Mouse (Mus musculus): Measurements from ENCODE around the gene Vrk1.

Vrk1 gene

GRCm38 (mm10) chr12:106010065-106010915 lies at the start of gene Vrk1:
Gene Vrk1, plus strand, starts transcription at chr12:106010228.
- CTCF ChIA-PET, result interaction anchor here (0.7 to 0.8 kb wide), 2 partner anchors 12 to 42 kb away, joined by 4 to 19 read pairs; no protein-coding TSS in a partner anchor

DNA sequence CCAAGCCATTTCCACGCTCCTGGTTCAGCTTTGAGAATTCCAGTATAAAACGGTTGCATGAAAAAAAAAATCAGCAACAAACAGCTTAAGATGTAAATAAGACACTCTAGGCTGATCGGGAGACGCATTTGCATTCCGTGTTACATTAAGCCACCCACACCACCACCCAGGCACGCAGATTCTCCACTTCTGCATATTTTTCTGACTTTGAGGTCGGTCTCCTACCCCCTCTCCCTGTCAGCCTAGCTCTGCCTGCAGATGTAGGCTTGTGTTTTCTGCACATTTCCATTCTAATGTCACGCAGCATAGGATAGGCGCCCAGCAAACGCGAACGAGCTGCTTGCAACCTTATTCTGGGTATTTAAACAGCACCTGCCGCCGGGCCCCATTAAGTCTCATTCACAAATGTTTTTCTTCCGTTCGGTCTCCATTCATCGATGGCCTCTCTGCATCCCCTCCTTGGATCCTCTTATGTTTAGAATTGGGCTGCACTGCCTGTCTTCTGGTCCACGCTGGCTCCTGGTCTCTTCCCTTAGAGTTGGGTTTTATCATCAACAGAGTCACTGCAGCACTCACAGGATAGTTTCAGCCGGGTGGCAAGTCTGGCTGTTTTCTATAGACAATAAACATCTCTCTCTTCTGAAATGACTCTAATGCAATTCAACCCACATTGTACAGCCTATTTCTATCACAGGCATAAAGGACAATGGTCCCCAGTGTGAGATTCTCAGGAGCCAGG lies 49.3 kb upstream of the Vrk1 start:
- CTCF ChIA-PET, result no interaction called here

DNA sequence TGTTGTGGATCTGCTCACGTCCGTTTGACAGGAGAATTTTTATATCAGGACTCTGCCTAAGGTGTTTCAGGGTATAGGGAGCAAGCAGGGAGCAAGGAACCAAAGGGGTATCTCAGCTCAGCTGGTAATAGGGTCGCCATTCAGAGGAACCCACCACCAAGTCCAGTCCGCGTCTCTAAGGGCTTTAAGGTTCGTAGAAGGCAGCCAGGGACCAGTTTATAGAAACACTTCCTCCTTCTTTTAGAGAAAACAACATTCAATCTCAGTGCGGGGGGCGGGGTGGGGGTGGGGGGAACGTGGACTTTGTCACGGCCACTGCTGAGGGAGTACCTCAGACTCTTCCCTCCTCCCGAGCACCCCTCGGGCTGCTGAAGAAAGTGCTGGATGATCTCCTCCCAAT lies 48.4 kb upstream of the Vrk1 start:
- CTCF ChIA-PET, result no interaction called here

- CTCF ChIA-PET, result no interaction called here
Measured at GRCm38 (mm10) chr12:105962103-105963011, 47.7 kb upstream of the Vrk1 start.

GRCm38 (mm10) chr12:105963012-105963572 lies 46.9 kb upstream of the Vrk1 start:
- CTCF ChIA-PET, result no interaction called here

- CTCF ChIA-PET, result no interaction called here
Measured at GRCm38 (mm10) chr12:105966887-105967637, 43.0 kb upstream of the Vrk1 start.

GRCm38 (mm10) chr12:105967806-105968205 lies 42.2 kb upstream of the Vrk1 start:
- CTCF ChIA-PET, result no interaction called here

DNA sequence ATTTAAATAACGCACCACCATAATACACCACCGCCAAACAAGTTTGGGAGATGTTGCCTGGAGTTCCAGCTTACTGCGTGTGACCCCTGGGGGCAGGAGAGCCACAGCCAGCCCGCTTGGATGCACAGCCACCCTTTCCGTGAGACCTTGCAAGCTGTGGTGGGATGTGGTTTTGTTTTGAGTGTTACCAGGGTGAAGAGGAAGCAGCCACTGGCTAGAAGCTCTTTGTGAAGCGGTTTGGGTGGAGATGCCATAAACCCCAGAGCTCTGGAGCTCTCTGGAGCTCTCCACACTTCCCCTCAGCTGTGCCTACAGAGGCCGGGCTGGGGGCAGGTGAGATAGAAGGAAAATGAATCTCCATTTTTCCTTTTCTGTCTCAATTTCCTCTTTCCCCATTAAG lies 38.8 kb upstream of the Vrk1 start:
- CTCF ChIA-PET, result no interaction called here

- CTCF ChIA-PET, result no interaction called here
Measured at GRCm38 (mm10) chr12:105972673-105973072, 37.4 kb upstream of the Vrk1 start.

DNA sequence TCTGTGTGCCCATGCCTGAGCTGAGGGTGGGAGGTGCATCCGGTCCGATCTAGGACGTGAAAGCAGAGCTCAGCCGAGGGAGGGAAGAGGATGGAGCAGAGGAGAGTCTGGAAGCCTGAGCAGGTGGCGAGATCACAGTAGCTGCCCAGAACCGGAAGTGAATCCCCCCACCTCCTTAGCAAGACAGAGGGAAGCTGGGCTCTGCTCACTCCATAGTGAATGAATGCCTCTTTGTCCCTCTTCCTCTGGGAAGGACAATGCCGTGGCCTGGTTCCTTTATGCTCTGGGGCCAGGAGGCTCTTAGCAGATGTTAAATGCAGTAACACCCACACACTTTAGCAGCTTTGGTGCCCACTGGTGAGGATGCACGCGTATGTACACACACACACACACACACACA lies 36.3 kb upstream of the Vrk1 start:
- CTCF ChIA-PET, result no interaction called here

DNA sequence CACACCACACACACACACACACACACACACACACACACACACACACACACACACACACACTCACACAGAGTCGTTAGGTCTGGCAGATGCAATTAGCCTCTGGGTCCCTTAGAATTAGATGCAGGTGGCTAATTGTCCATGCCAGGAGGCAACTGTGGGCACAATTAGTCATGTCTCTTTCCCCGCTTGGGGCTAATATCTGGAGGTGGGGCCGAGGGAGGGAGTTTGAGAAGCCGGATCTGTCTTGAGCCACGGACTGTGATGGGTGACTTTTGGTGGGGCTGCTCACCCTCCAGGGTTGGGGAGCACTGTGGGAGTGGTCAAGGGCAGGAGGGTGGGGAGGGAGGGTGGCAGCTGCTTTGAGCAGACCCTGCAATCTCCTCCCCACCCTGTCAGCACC lies 35.9 kb upstream of the Vrk1 start:
- CTCF ChIA-PET, result no interaction called here

DNA sequence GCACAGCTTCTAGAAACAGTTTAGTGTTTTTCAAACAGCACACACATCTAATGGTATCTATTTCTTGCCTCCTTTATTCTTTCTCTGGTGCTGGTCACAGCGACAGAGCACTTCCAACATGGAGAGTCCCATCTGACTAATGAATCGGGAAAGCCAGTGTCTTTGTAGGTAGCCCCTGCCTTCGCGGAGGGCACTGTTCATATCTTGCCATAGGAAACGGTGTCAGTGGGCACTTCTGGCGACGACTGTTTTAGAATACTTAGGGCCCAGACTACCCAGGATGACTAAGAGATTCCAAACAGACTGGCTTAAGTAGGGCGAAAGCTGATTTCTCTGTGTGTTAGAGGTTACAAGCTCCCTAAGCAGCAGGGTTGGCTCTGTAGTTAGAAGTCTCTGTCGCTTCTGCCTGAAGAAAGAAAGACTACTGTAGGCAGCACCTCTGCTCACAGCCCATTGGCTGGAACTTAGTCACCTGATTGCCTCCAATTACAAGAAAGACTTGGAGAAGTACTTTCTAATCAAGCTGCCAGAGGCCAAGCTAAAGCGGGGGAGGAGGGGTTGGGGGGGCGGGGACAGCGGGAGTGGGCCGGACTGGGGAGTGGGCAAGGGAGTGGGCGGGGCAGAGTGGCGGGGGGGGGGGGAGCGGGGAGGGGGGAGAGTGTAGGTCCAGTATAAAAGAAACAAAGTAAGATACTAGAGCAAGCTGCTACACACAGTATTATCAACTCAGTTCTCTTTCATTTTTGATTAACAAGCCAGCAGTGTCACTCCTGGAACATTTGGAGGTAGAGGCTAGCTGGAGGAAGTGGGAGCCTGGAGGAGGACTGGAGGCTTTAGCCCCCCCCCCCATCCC lies 28.7 kb upstream of the Vrk1 start:
- CTCF ChIA-PET, result no interaction called here

- CTCF ChIA-PET, result no interaction called here
Measured at GRCm38 (mm10) chr12:105981974-105982305, 28.1 kb upstream of the Vrk1 start.

GRCm38 (mm10) chr12:105982598-105982997 lies 27.4 kb upstream of the Vrk1 start:
- CTCF ChIA-PET, result no interaction called here

- CTCF ChIA-PET, result no interaction called here
Measured at GRCm38 (mm10) chr12:105983499-105983898, 26.5 kb upstream of the Vrk1 start.

GRCm38 (mm10) chr12:105988434-105988833 lies 21.6 kb upstream of the Vrk1 start:
- CTCF ChIA-PET, result no interaction called here

DNA sequence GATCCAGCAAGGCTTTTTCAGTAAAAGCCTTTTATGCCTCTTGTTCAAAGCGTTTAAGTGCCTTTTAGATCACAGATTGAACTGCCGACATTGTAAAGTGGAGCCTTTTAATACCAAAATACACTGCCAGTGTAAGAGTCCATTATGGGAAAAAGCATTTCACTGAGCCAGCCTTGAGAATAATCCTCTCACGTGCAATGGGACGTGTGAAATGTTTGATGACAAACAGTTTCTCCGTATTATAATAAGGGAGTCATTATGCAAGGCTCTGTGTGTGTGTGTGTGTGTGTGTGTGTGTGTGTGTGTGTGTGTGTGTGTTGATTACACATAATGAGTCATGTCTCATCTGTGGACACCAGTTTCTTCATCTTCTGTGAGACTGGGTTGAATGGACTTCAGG lies 17.3 kb upstream of the Vrk1 start:
- CTCF ChIA-PET, result no interaction called here

DNA sequence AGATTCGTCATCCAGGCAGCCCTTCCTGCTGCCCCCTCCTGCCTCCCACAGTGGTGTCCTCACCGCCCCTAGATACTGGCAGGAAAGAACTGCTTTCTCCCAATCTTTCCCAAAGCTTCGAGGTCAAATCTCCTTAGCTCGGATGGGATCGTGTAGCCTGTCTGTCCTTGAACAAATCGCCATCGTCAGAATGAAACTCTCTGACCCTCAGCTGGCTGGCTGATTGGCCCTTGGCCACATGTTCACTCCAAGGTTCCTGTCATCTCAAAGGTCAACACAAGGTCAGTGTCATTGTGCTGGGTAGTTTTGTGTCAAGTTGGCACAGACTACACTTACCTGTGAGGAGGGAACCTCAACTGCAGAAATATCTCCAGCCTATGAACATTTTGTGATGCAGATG lies 16.7 kb upstream of the Vrk1 start:
- CTCF ChIA-PET, result no interaction called here

DNA sequence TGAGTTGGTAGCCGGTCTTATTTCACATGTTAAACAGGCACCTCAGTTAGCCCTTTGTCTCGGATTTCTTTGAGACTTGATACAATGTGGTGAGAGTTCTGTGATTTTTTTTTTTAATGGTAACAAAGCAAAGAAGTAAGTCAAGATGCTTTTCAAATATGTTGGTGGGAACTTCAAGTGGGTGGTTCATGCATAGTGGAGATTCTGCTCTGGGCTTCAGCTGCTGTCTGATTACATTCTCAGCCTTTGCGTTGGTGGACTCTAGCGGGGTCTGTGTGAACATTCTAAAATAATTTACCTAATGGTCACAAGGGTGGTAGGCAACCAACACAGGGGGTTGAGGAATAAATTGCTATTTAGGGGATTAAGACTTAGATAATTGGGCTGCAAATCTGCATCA lies 14.1 kb upstream of the Vrk1 start:
- CTCF ChIA-PET, result no interaction called here

- CTCF ChIA-PET, result no interaction called here
Measured at GRCm38 (mm10) chr12:105997028-105997786, 12.8 kb upstream of the Vrk1 start.
